Mouse (Mus musculus) retina, adult 2 months (tissue): ENCODE data around the gene Trpd52l3.
A peak's percentile ranks its signal among the peaks of the same experiment; 100 is the strongest.
"Not testable (repeated sequence)": the region's sequence is repeated elsewhere in the genome, so short reads cannot be mapped to it uniquely, and the experiment has no call there.

ENCODE experiments used
- DNase-seq: peaks from one replicate; pipeline ENCODE4 v3.0.0-alpha.2; 2012; ENCODE audit warnings: low read depth, low spot score

Trpd52l3 gene

GRCm38 (mm10) chr19:30003621-30004020 lies at the start of gene Trpd52l3:
Trpd52l3 (plus strand) TSS chr19:30003790.
- DNase-seq = no peak

GRCm38 (mm10) chr19:29953833-29954232 lies 49.8 kb upstream of the Trpd52l3 start:
- DNase-seq = no peak

GRCm38 (mm10) chr19:29955454-29955853 lies 48.1 kb upstream of the Trpd52l3 start:
- DNase-seq = no peak

GRCm38 (mm10) chr19:29960906-29961305 lies 42.7 kb upstream of the Trpd52l3 start:
- no peak for DNase-seq

- no peak for DNase-seq
Observed at GRCm38 (mm10) chr19:29961842-29962241, 41.7 kb upstream of the Trpd52l3 start.

- DNase-seq = no peak
Observed at GRCm38 (mm10) chr19:29963598-29964092, 39.9 kb upstream of the Trpd52l3 start.

GRCm38 (mm10) chr19:29967960-29968359 lies 35.6 kb upstream of the Trpd52l3 start:
- no peak for DNase-seq

- no peak for DNase-seq
Observed at GRCm38 (mm10) chr19:29973396-29973795, 30.2 kb upstream of the Trpd52l3 start.

- peak; percentile 6 for DNase-seq
Observed at GRCm38 (mm10) chr19:29978847-29979246, 24.7 kb upstream of the Trpd52l3 start.

- no peak for DNase-seq
Observed at GRCm38 (mm10) chr19:29979452-29980089, 24.0 kb upstream of the Trpd52l3 start.

- DNase-seq = no peak
Observed at GRCm38 (mm10) chr19:29984208-29985005, 19.2 kb upstream of the Trpd52l3 start.

GRCm38 (mm10) chr19:29986464-29987091 lies 17.0 kb upstream of the Trpd52l3 start:
- DNase-seq = no peak

- DNase-seq = no peak
Observed at GRCm38 (mm10) chr19:30000406-30001365, 2.9 kb upstream of the Trpd52l3 start.

- no peak for DNase-seq
Observed at GRCm38 (mm10) chr19:30001550-30001949, 2.0 kb upstream of the Trpd52l3 start.

GRCm38 (mm10) chr19:30006371-30006770 lies 2.8 kb downstream of the Trpd52l3 start:
- DNase-seq = no peak

GRCm38 (mm10) chr19:30010520-30011296 lies 7.1 kb downstream of the Trpd52l3 start:
- no peak for DNase-seq

GRCm38 (mm10) chr19:30014331-30014730 lies 10.7 kb downstream of the Trpd52l3 start:
- DNase-seq = no peak

GRCm38 (mm10) chr19:30016156-30016555 lies 12.6 kb downstream of the Trpd52l3 start:
- DNase-seq = no peak

- DNase-seq = not testable (repeated sequence)
Observed at GRCm38 (mm10) chr19:30023419-30023818, 19.8 kb downstream of the Trpd52l3 start.

- DNase-seq = no peak
Observed at GRCm38 (mm10) chr19:30029002-30029710, 25.6 kb downstream of the Trpd52l3 start.
